ENCODE assay signal across 9 mouse cellular contexts in the genomic region with DNA sequence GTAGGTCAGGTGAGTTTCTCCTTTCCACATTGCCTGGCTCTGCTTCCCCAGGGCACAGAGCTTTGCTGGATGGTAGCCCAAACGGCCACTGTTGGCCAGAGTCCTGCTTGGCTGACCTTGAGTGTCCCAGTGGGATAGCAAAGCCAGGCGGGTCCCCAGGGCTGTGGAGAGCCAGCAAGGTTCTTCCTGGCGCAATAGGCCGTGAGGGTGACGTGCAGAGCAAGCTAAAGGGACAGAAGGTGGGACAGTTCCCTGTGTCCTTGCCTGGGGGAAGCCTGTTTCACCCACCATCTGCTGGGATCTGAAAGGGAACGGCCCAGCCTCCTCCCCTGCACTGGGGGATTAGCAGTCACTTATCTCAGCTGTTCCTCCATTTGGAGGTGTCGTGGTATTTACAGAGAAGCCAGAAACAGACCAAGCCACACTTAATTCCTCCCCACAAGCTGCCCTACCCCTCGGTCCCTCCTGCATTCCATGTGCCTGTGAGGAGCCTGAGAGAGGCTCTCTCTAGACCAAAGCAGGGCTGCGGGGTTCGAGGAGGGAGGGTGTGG. TPM values are rescaled to one million over a fixed set of nuclear protein-coding genes. Genes with fewer than 3 reads are reported as not detected.
DNase-seq lines count a peak whose midpoint lies in the region; ATAC-seq and TF ChIP-seq lines count a peak whose summit lies in the region.
"Had no signal": no experiment of that assay in that cellular context is flagged by ENCODE, and none has a peak within 500 bp of the region (broad histone marks: within the 10 kb centered on the region; RNA-seq: fewer than 3 reads in every experiment).

No protein-coding gene starts in this region.

- H3K4me1 ChIP-seq in embryonic facial prominence, embryonic 14.5 days (ENCODE audit: control insufficient read depth, insufficient read depth, low read length) = peaks cover 5% of the 10 kb centered on the region; the same call in 1 of the 2 replicates
- 0 out of 2 replicates have a peak, but pooled peaks cover 9% of the 10 kb centered on the region for H3K4me1 ChIP-seq in heart, postnatal 0 days (ENCODE audit: control insufficient read depth, insufficient read depth)
- H3K4me1 ChIP-seq in midbrain, embryonic 10.5 days = peaks cover 20% of the 10 kb centered on the region

- no peak overlapping the region for H3K4me2 ChIP-seq in embryonic facial prominence, embryonic 14.5 days (ENCODE audit: low read depth, low read length)
- H3K4me2 ChIP-seq in heart, postnatal 0 days (ENCODE audit: low read depth, low read length) = peak overlapping the region; percentile 53

- H3K36me3 ChIP-seq in embryonic facial prominence, embryonic 14.5 days (ENCODE audit: control insufficient read depth, insufficient read depth, low read length) = no peaks in the 10 kb centered on the region
- no peaks in the 10 kb centered on the region for H3K36me3 ChIP-seq in heart, postnatal 0 days (replicated peaks; ENCODE audit: control insufficient read depth, insufficient read depth, low read length)
- H3K36me3 ChIP-seq in midbrain, embryonic 10.5 days = no peaks in the 10 kb centered on the region

- no peak overlapping the region for H3K27ac ChIP-seq in embryonic facial prominence, embryonic 14.5 days (replicated peaks; ENCODE audit: low read depth, low read length)
- H3K27ac ChIP-seq in heart, postnatal 0 days (ENCODE audit: low read depth) = peak overlapping the region; percentile 99
- H3K27ac ChIP-seq in midbrain, embryonic 10.5 days (replicated peaks) = peak overlapping the region; percentile 73

- TF ChIP-seq EP300 in heart, postnatal 0 days (IDR thresholded peaks at IDR 0.05; ENCODE audit: low read depth) = peak; percentile 77; the same call in 1 of the 2 replicates

- peak; percentile 5 for DNase-seq in urinary bladder, postnatal 14 days (ENCODE audit: low spot score)
- DNase-seq in urinary bladder, adult 18-20 months (ENCODE audit: low spot score in 2 of 2) = no peak
- DNase-seq in embryonic facial prominence, embryonic 14.5 days (ENCODE audit: low spot score) = peak; percentile 69
- DNase-seq in heart, postnatal 0 days (ENCODE audit: low spot score) = peak; percentile 89
- DNase-seq in midbrain, embryonic 10.5 days (ENCODE audit: low spot score) = peak; percentile 15
- DNase-seq in embryo, embryonic 11 days = no peak
- no peak for DNase-seq in thymus, postnatal 0 days (ENCODE audit: low spot score)

- no peak overlapping the region for H3K9ac ChIP-seq in embryonic facial prominence, embryonic 14.5 days (ENCODE audit: low read depth, low read length)
- peak overlapping the region; percentile 57 for H3K9ac ChIP-seq in heart, postnatal 0 days (replicated peaks; ENCODE audit: low read depth, low read length)

- no peak for TF ChIP-seq CTCF in heart, postnatal 0 days (IDR thresholded peaks at IDR 0.05; ENCODE audit: low read depth)

- H3K9me3 ChIP-seq in embryonic facial prominence, embryonic 14.5 days (ENCODE audit: control insufficient read depth, low read length) = no peaks in the 10 kb centered on the region
- no peaks in the 10 kb centered on the region for H3K9me3 ChIP-seq in heart, postnatal 0 days (replicated peaks; ENCODE audit: control insufficient read depth, low read length)
- H3K9me3 ChIP-seq in midbrain, embryonic 10.5 days (replicated peaks) = no peaks in the 10 kb centered on the region

- H3K27me3 ChIP-seq in embryonic facial prominence, embryonic 14.5 days (replicated peaks; ENCODE audit: control insufficient read depth, insufficient read depth, low read length) = no peaks in the 10 kb centered on the region
- no peaks in the 10 kb centered on the region for H3K27me3 ChIP-seq in heart, postnatal 0 days (ENCODE audit: control insufficient read depth, insufficient read depth, low read length)
- no peaks in the 10 kb centered on the region; the same call in 1 of the 2 replicates for H3K27me3 ChIP-seq in midbrain, embryonic 10.5 days (ENCODE audit: low read depth, poor library complexity, severe bottlenecking)

- WGBS in embryonic facial prominence, embryonic 14.5 days = 24% methylated on average over 10 of the region's 10 CpGs
- 8% methylated on average over 10 of the region's 10 CpGs for WGBS in heart, postnatal 0 days
- 22% methylated on average over 10 of the region's 10 CpGs for WGBS in midbrain, embryonic 10.5 days

- no peak overlapping the region for H3K4me3 ChIP-seq in embryonic facial prominence, embryonic 14.5 days (ENCODE audit: low read depth, low read length)
- peak overlapping the region; percentile 12; the same call in 1 of the 2 replicates for H3K4me3 ChIP-seq in heart, postnatal 0 days (ENCODE audit: low read depth, low read length)
- no peak overlapping the region for H3K4me3 ChIP-seq in midbrain, embryonic 10.5 days

- peak; percentile 75 for ATAC-seq in embryonic facial prominence, embryonic 14.5 days (ENCODE audit: low read depth)
- ATAC-seq in heart, postnatal 0 days (ENCODE audit: insufficient read depth, low read depth) = peak; percentile 70
- no peak for ATAC-seq in CD4-positive, CD25-positive, alpha-beta regulatory T cell, adult 4 months

RNA-seq across cellular contexts. Expression of gene Actc1, which starts 4.0 kb away (rescaled TPM):
- 2,141 and 2,538 TPM in 2 replicates for polyA plus RNA-seq in embryonic facial prominence, embryonic 14.5 days (2014; fragmentation: Nextera tagmentation; extraction: Ambion mirVana)
- total RNA-seq in heart, postnatal 0 days (2014; rRNA removed; ENCODE audit: low replicate concordance) = 20,690 and 21,635 TPM in 2 replicates
- 18,379 and 21,577 TPM in 2 replicates for polyA plus RNA-seq in heart, postnatal 0 days (2015; fragmentation: Nextera tagmentation; extraction: Ambion mirVana)
- 3.1 and 3.6 TPM in 2 replicates for polyA plus RNA-seq in midbrain, embryonic 10.5 days (2016; fragmentation: Nextera tagmentation; extraction: Ambion mirVana)
- not detected for polyA plus RNA-seq in CD4-positive, CD25-positive, alpha-beta regulatory T cell, adult 4 months (2017; shearing (Covaris generic))
- 5.5 and 6.2 TPM in 2 replicates for polyA plus RNA-seq in thymus, postnatal 0 days (2015; fragmentation: Nextera tagmentation; extraction: Ambion mirVana)
- total RNA-seq: layer of hippocampus, adult 18-20 months had no signal

RNA-seq across cellular contexts. Expression of gene Gjd2, which starts 44.0 kb away (rescaled TPM):
- 0.24 and 0.31 TPM in 2 replicates for polyA plus RNA-seq in embryonic facial prominence, embryonic 14.5 days (2014; fragmentation: Nextera tagmentation; extraction: Ambion mirVana)
- total RNA-seq in heart, postnatal 0 days (2014; rRNA removed; ENCODE audit: low replicate concordance) = 0.12 TPM in 1 of 2 replicates, not detected in the other
- polyA plus RNA-seq in heart, postnatal 0 days (2015; fragmentation: Nextera tagmentation; extraction: Ambion mirVana) = not detected in 2 replicates
- polyA plus RNA-seq in midbrain, embryonic 10.5 days (2016; fragmentation: Nextera tagmentation; extraction: Ambion mirVana) = 0.44 and 1.1 TPM in 2 replicates
- polyA plus RNA-seq in CD4-positive, CD25-positive, alpha-beta regulatory T cell, adult 4 months (2017; shearing (Covaris generic)) = not detected
- not detected in 2 replicates for polyA plus RNA-seq in thymus, postnatal 0 days (2015; fragmentation: Nextera tagmentation; extraction: Ambion mirVana)

Comparison
In these comparisons a context has a peak if more than half of its experiments do, and no peak if none do; other contexts are left out.
1. DNase-seq: peak in urinary bladder, postnatal 14 days (single experiment), embryonic facial prominence, embryonic 14.5 days (single experiment), heart, postnatal 0 days (single experiment) and midbrain, embryonic 10.5 days (single experiment); none in urinary bladder, adult 18-20 months (0 of 2), embryo, embryonic 11 days (single experiment) and thymus, postnatal 0 days (single experiment).
2. RNA of gene Actc1, which starts 4.0 kb away (polyA plus RNA-seq): 18,379 to 21,577 TPM in heart, postnatal 0 days and 2,141 to 2,538 TPM in embryonic facial prominence, embryonic 14.5 days; 5.5 to 6.2 TPM in thymus, postnatal 0 days, 3.1 to 3.6 TPM in midbrain, embryonic 10.5 days and not detected in CD4-positive, CD25-positive, alpha-beta regulatory T cell, adult 4 months; every median in the first group is over 100 times any median in the second.